Mouse (Mus musculus) neural tube, embryonic 15.5 days (tissue): ENCODE results near the gene Anxa5. TPM values are rescaled to one million over a fixed set of nuclear protein-coding genes. Genes with fewer than 3 reads are reported as not detected.

Source experiments
- ATAC-seq: fragments of 200-750 bp; cut with Nextera tagmentation; 2 replicates; pipeline ENCODE4 v1.8.0; 2017; ENCODE audit warnings: mild to moderate bottlenecking, moderate TSS enrichment, moderate library complexity; ENCODE audit not compliant: low FRiP score
- H3K27ac ChIP-seq: fragments of 300-500 bp; sonication (generic); replicated peaks from 2 replicates; pipeline ENCODE4 v1.5.1; 2015; ENCODE audit warnings: mild to moderate bottlenecking, inconsistent platforms
- H3K27me3 ChIP-seq: fragments of 300-500 bp; sonication (generic); replicated peaks from 2 replicates; pipeline ENCODE4 v1.6.1; 2015; ENCODE audit warnings: inconsistent platforms
- H3K36me3 ChIP-seq: fragments of 300-500 bp; sonication (generic); 2 replicates; pipeline ENCODE4 v1.6.1; 2015; ENCODE audit warnings: inconsistent platforms
- H3K4me1 ChIP-seq: fragments of 300-500 bp; sonication (generic); 2 replicates; pipeline ENCODE4 v1.6.1; 2015; ENCODE audit warnings: inconsistent platforms
- H3K4me2 ChIP-seq: fragments of 300-500 bp; sonication (generic); 2 replicates; pipeline ENCODE4 v1.6.1; 2015; ENCODE audit warnings: inconsistent platforms, mild to moderate bottlenecking, moderate library complexity
- H3K4me3 ChIP-seq: fragments of 300-500 bp; sonication (generic); replicated peaks from 2 replicates; pipeline ENCODE4 v1.5.1; 2015; ENCODE audit warnings: mild to moderate bottlenecking, inconsistent platforms
- H3K9ac ChIP-seq: fragments of 300-500 bp; sonication (generic); replicated peaks from 2 replicates; pipeline ENCODE4 v1.6.1; 2015; ENCODE audit warnings: mild to moderate bottlenecking, inconsistent platforms
- H3K9me3 ChIP-seq: fragments of 300-500 bp; sonication (generic); replicated peaks from 2 replicates; pipeline ENCODE4 v1.6.1; 2016; ENCODE audit warnings: inconsistent platforms
- WGBS: fragments of 180-500 bp; shearing (Covaris S2); methylation state at CpG from one replicate; pipeline ENCODE4 v1.1.7; 2015; ENCODE audit warnings: mixed read lengths; 5-methylcytosine and 5-hydroxymethylcytosine counted together
- polyA plus RNA-seq: library from polyadenylated mRNA; unstranded; fragments of >200 nt; fragmentation: Nextera tagmentation; extraction: Ambion mirVana; gene quantifications from 2 replicates; pipeline ENCODE4 v1.2.1, GENCODE M21; 2015

The Anxa5 gene
- polyA plus RNA-seq, 1 experiment from 2014 or later = 111 TPM

- H3K9me3 ChIP-seq = no peaks in the 10 kb centered on the region
- H3K27ac ChIP-seq = no peak overlapping the region
- no peak overlapping the region for H3K4me3 ChIP-seq
- ATAC-seq = no peak
- no peak overlapping the region for H3K9ac ChIP-seq
- H3K4me2 ChIP-seq = no peak overlapping the region
- peaks cover 8% of the 10 kb centered on the region for H3K4me1 ChIP-seq
- WGBS = 65% methylated on average over 6 of the region's 6 CpGs
- H3K27me3 ChIP-seq = no peaks in the 10 kb centered on the region
- no peaks in the 10 kb centered on the region for H3K36me3 ChIP-seq
Measured at GRCm38 (mm10) chr3:36486176-36486575, 10.5 kb upstream of the Anxa5 start.

- Histone ChIP-seq H3K9me3 (no peaks in the 10 kb centered on the region), H3K4me3 (no peak overlapping the region), H3K4me2 (no peak overlapping the region), H3K27me3 (no peaks in the 10 kb centered on the region), H3K9ac (no peak overlapping the region), H3K4me1 (peaks cover 8% of the 10 kb centered on the region), H3K27ac (no peak overlapping the region), H3K36me3 (no peaks in the 10 kb centered on the region)
- no peak for ATAC-seq
- WGBS = 81% methylated on average over 4 of the region's 4 CpGs
Measured at GRCm38 (mm10) chr3:36484292-36484691, 8.6 kb upstream of the Anxa5 start.

GRCm38 (mm10) chr3:36482940-36483339, 7.2 kb upstream of the Anxa5 start:
- Histone ChIP-seq H3K9me3 (no peaks in the 10 kb centered on the region), H3K4me1 (peaks cover 8% of the 10 kb centered on the region), H3K4me3 (no peak overlapping the region), H3K27ac (no peak overlapping the region), H3K4me2 (no peak overlapping the region), H3K9ac (no peak overlapping the region), H3K36me3 (no peaks in the 10 kb centered on the region), H3K27me3 (no peaks in the 10 kb centered on the region)
- ATAC-seq = no peak
- WGBS = 51% methylated on average over 9 of the region's 9 CpGs

GRCm38 (mm10) chr3:36481776-36482193, 6.1 kb upstream of the Anxa5 start:
- no peak overlapping the region for H3K9ac ChIP-seq
- peak overlapping the region; percentile 19 for H3K4me2 ChIP-seq
- H3K4me3 ChIP-seq = no peak overlapping the region
- H3K9me3 ChIP-seq = no peaks in the 10 kb centered on the region
- no peaks in the 10 kb centered on the region for H3K27me3 ChIP-seq
- WGBS = 8% methylated on average over 11 of the region's 11 CpGs
- ATAC-seq = no peak; the same call in 1 of the 2 replicates
- H3K27ac ChIP-seq = peak overlapping the region; percentile 54; the same call in 1 of the 2 replicates
- H3K4me1 ChIP-seq = peaks cover 9% of the 10 kb centered on the region
- H3K36me3 ChIP-seq = no peaks in the 10 kb centered on the region

- no peak overlapping the region for H3K27ac ChIP-seq
- no peaks in the 10 kb centered on the region for H3K27me3 ChIP-seq
- no peaks in the 10 kb centered on the region for H3K36me3 ChIP-seq
- no peaks in the 10 kb centered on the region for H3K9me3 ChIP-seq
- H3K4me1 ChIP-seq = peaks cover 20% of the 10 kb centered on the region
- WGBS = 80% methylated on average over 2 of the region's 2 CpGs
- no peak overlapping the region for H3K4me3 ChIP-seq
- H3K4me2 ChIP-seq = no peak overlapping the region
- no peak overlapping the region for H3K9ac ChIP-seq
- no peak for ATAC-seq
Measured at GRCm38 (mm10) chr3:36480486-36480885, 4.8 kb upstream of the Anxa5 start.

GRCm38 (mm10) chr3:36478776-36479175, 3.1 kb upstream of the Anxa5 start:
- WGBS = 56% methylated on average over 8 of the region's 8 CpGs
- no peak for ATAC-seq
- H3K9me3 ChIP-seq = no peaks in the 10 kb centered on the region

GRCm38 (mm10) chr3:36476261-36477155, 814 bp upstream of the Anxa5 start:
- H3K4me2 ChIP-seq = peak overlapping the region; percentile 92
- H3K9ac ChIP-seq = peak overlapping the region; percentile 53
- no peaks in the 10 kb centered on the region for H3K36me3 ChIP-seq
- H3K27ac ChIP-seq = peak overlapping the region; percentile 33
- ATAC-seq = 0 out of 2 replicates have a peak, but pooled peaks have one; percentile 5
- peaks cover 16% of the 10 kb centered on the region for H3K4me1 ChIP-seq
- WGBS = 34% methylated on average over 20 of the region's 20 CpGs
- no peaks in the 10 kb centered on the region for H3K27me3 ChIP-seq
- peak overlapping the region; percentile 55 for H3K4me3 ChIP-seq
- no peaks in the 10 kb centered on the region for H3K9me3 ChIP-seq

More at GRCm38 (mm10) chr3:36478776-36479175, 3.1 kb upstream of the Anxa5 start:
- no peaks in the 10 kb centered on the region for H3K36me3 ChIP-seq
- H3K27me3 ChIP-seq = no peaks in the 10 kb centered on the region
- H3K9ac ChIP-seq = no peak overlapping the region
- H3K4me3 ChIP-seq = no peak overlapping the region
- no peak overlapping the region for H3K4me2 ChIP-seq
- no peak overlapping the region for H3K27ac ChIP-seq
- H3K4me1 ChIP-seq = peaks cover 24% of the 10 kb centered on the region

GRCm38 (mm10) chr3:36474938-36475483, 683 bp downstream of the Anxa5 start:
- H3K4me3 ChIP-seq = peak overlapping the region; percentile 55
- H3K9me3 ChIP-seq = no peaks in the 10 kb centered on the region
- ATAC-seq = peak; percentile 37
- peak overlapping the region; percentile 62 for H3K27ac ChIP-seq
- peak overlapping the region; percentile 92 for H3K4me2 ChIP-seq
- H3K27me3 ChIP-seq = no peaks in the 10 kb centered on the region
- 2% methylated on average over 24 of the region's 24 CpGs for WGBS
- H3K9ac ChIP-seq = peak overlapping the region; percentile 53
- H3K36me3 ChIP-seq = no peaks in the 10 kb centered on the region
- peaks cover 16% of the 10 kb centered on the region for H3K4me1 ChIP-seq

- H3K4me2 ChIP-seq = peak overlapping the region; percentile 92
- WGBS = 85% methylated on average over 5 of the region's 5 CpGs
Measured at GRCm38 (mm10) chr3:36474421-36474820, 1.3 kb downstream of the Anxa5 start.

GRCm38 (mm10) chr3:36473222-36473621, 2.5 kb downstream of the Anxa5 start:
- no peak overlapping the region for H3K4me3 ChIP-seq
- H3K27ac ChIP-seq = no peak overlapping the region
- no peak for ATAC-seq
- no peak overlapping the region for H3K9ac ChIP-seq
- 97% methylated on average over 5 of the region's 5 CpGs for WGBS
- peaks cover 16% of the 10 kb centered on the region for H3K4me1 ChIP-seq
- no peaks in the 10 kb centered on the region for H3K9me3 ChIP-seq
- no peaks in the 10 kb centered on the region for H3K27me3 ChIP-seq
- no peaks in the 10 kb centered on the region for H3K36me3 ChIP-seq
- no peak overlapping the region for H3K4me2 ChIP-seq

More at GRCm38 (mm10) chr3:36474421-36474820, 1.3 kb downstream of the Anxa5 start:
- H3K4me1 ChIP-seq = peaks cover 16% of the 10 kb centered on the region
- no peaks in the 10 kb centered on the region for H3K27me3 ChIP-seq
- peak overlapping the region; percentile 55 for H3K4me3 ChIP-seq
- H3K9ac ChIP-seq = no peak overlapping the region
- H3K9me3 ChIP-seq = no peaks in the 10 kb centered on the region
- ATAC-seq = no peak
- H3K36me3 ChIP-seq = no peaks in the 10 kb centered on the region
- H3K27ac ChIP-seq = no peak overlapping the region

GRCm38 (mm10) chr3:36471856-36472255, 3.8 kb downstream of the Anxa5 start:
- Histone ChIP-seq H3K4me1 (peaks cover 15% of the 10 kb centered on the region), H3K27me3 (no peaks in the 10 kb centered on the region), H3K36me3 (no peaks in the 10 kb centered on the region), H3K9ac (no peak overlapping the region), H3K27ac (no peak overlapping the region), H3K4me3 (no peak overlapping the region), H3K9me3 (no peaks in the 10 kb centered on the region), H3K4me2 (no peak overlapping the region)
- WGBS = 75% methylated on average over 4 of the region's 4 CpGs
- ATAC-seq = no peak

- H3K27ac ChIP-seq = no peak overlapping the region
- H3K36me3 ChIP-seq = no peaks in the 10 kb centered on the region
- no peak overlapping the region for H3K9ac ChIP-seq
- no peak overlapping the region for H3K4me3 ChIP-seq
- WGBS = 66% methylated on average over 2 of the region's 2 CpGs
- H3K4me1 ChIP-seq = no peaks in the 10 kb centered on the region
- H3K4me2 ChIP-seq = no peak overlapping the region
- H3K9me3 ChIP-seq = no peaks in the 10 kb centered on the region
- no peak for ATAC-seq
- no peaks in the 10 kb centered on the region for H3K27me3 ChIP-seq
Measured at GRCm38 (mm10) chr3:36468871-36469270, 6.8 kb downstream of the Anxa5 start.
